Mouse (Mus musculus) mesoderm, embryonic 11.5 days (tissue): ENCODE results near the gene Cinp.

Source experiments
- DNase-seq: peaks from one replicate; pipeline ENCODE4 v3.0.0-alpha.2; 2012; ENCODE audit warnings: low read depth, low spot score

Cinp gene

GRCm38 (mm10) chr12:110835182-110835581 lies 53.8 kb downstream of the Cinp start:
- DNase-seq: no peak

- no peak for DNase-seq
Measured at GRCm38 (mm10) chr12:110830293-110831024, 58.5 kb downstream of the Cinp start.

GRCm38 (mm10) chr12:110828908-110829307 lies 60.0 kb downstream of the Cinp start:
- DNase-seq: no peak
